Mouse (Mus musculus): ENCODE results near the gene Ezh1.

Ezh1 gene

DNA sequence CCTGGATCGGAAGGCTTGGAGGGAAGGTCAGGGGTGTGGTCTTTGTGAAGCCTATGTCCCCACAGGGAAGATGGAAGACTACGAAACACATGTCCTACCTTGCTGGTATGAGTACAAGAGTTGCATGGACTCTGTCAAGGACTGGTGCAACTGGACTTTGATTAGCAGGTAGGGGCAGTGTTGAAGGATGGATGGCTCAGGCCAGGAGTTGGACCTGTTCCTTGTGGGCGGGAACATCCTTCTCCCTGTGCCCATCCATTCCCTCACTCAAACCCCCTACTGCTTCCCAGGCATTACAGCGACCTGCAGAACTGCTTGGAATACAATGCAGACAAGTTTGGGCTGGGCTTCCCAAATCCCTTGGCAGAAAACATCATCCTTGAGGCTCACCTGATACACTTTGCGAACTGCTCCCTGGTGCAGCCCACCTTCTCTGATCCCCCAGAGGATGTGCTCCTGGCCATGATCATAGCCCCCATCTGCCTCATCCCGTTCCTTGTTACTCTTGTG is 21.3 kb upstream of the Ezh1 start:
- in situ Hi-C loops (cut with MboI, MseI), result loop anchor here in 1 of 2 experiments (5.0 kb wide), 1 partner anchor 35 kb away; no protein-coding TSS in a partner anchor

GRCm38 (mm10) chr11:101246702-101247012 is 20.4 kb upstream of the Ezh1 start:
- in situ Hi-C loops (cut with MboI, MseI), result loop anchor here in 1 of 2 experiments (5.0 kb wide), 1 partner anchor 34 kb away; no protein-coding TSS in a partner anchor

- in situ Hi-C loops (cut with MboI, MseI), result loop anchor here in 1 of 2 experiments (5.0 kb wide), 1 partner anchor 34 kb away; no protein-coding TSS in a partner anchor
Observed at GRCm38 (mm10) chr11:101245855-101246701, 19.8 kb upstream of the Ezh1 start, which contains the start of gene Ramp2. Gene Ramp2 (plus strand): TSS chr11:101246028.

DNA sequence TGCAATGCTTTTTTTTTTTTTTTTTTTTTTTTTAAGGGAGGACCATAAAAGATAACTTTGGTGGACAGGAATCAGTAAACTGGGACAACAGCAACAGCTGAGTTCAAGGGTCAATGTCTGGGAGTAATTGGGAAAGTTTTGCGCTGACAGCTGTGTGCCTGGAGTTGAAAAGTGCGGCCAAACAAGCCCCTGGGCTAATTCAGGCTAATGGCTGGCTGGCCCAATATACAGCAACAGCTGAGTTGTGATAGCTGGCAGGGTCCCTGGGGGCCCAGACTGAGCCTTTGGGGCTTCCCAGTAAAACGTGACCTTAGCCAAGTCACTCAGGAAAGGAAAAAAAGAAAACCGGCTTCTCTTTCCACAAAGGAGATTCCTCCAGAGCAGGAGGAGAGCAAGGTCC is 18.8 kb upstream of the Ezh1 start:
- in situ Hi-C loops (cut with MboI, MseI), result loop anchor here in 1 of 2 experiments (5.0 kb wide), 1 partner anchor 33 kb away; no protein-coding TSS in a partner anchor

DNA sequence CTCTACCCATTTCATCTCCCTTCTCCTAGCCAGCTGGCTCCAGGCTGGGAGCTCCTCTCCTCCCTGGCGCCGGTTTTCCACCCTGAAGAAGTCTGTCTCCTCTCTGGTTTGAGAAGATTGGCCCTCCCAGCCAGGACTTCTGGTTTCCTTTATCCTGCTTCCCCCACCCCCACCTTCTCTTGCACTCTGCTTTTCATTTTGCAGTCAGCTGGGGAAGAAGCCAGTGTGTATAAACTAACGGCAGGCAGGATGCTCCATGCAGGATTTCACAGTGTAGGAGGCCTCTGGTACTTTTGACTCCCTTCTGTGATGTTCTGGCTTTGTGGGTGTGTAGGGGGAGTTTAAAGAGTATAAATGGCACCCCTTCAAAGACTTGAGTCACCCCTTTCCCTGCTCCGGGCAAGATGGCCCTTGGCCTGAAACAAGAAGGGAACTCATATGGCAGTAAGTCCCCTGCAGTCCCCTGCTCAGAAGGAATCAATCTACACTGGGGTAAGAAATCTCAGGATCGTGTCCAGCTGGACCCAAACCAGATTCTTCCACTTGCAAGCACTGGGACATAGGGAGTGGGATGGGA is 11.9 kb upstream of the Ezh1 start:
- in situ Hi-C loops (cut with MboI, MseI), result no loop called here

DNA sequence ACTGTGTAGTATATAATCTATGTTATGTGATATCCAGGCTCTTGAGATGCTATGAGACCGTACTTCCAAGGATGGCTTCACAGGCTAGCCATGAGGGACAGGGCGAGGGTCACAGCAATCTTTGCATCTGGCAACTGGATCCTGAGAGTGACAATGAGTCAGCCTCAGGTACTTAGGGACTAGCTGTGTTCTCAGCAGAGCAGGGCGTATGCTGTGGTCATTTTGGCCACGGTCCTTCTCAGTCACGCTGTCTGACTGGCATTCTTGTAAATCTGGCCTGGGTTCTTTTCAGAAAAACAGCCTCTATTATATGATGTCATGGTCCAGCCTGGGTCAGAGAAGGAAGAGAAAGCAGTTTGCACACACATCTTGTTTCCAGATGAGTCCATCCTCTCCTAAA is 10.5 kb upstream of the Ezh1 start:
- in situ Hi-C loops (cut with MboI, MseI), result no loop called here

GRCm38 (mm10) chr11:101235429-101235828 is 9.2 kb upstream of the Ezh1 start:
- in situ Hi-C loops (cut with MboI, MseI), result no loop called here

- in situ Hi-C loops (cut with MboI, MseI), result no loop called here
Observed at GRCm38 (mm10) chr11:101234124-101234523, 7.9 kb upstream of the Ezh1 start.

- in situ Hi-C loops (cut with MboI, MseI), result no loop called here
Observed at GRCm38 (mm10) chr11:101233240-101233639, 7.0 kb upstream of the Ezh1 start.

- in situ Hi-C loops (cut with MboI, MseI), result no loop called here
Observed at GRCm38 (mm10) chr11:101232010-101232839, 6.0 kb upstream of the Ezh1 start.

GRCm38 (mm10) chr11:101230991-101231871 is 5.0 kb upstream of the Ezh1 start:
- in situ Hi-C loops (cut with MboI, MseI), result no loop called here

GRCm38 (mm10) chr11:101230526-101230925 is 4.3 kb upstream of the Ezh1 start:
- in situ Hi-C loops (cut with MboI, MseI), result no loop called here

DNA sequence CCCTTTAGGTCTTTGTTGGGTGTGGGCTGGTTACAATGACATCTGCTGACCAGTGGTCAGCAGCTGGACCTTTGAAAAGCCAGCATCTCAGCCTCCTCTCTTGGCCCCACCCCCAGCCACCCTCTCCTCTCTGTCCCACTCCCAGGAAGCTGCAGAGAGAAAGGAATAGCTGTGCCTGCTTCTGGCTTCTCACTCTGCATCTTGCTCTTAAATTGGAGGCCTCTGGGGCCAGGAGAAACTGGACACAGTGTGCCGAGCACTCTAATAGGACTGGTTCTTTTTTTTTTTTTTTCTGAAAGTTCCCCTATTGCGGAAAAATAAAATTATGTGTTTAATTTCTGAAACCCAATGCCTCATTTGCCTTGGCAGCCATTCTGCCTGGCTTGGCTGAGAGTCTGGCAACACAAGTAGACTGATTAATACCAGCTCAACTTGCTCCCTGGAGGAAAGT is 3.8 kb upstream of the Ezh1 start:
- in situ Hi-C loops (cut with MboI, MseI), result no loop called here

- in situ Hi-C loops (cut with MboI, MseI), result no loop called here
Observed at GRCm38 (mm10) chr11:101229361-101229900, 3.2 kb upstream of the Ezh1 start.

GRCm38 (mm10) chr11:101225331-101226064 is 765 bp downstream of the Ezh1 start:
- in situ Hi-C loops (cut with MboI, MseI), result no loop called here

GRCm38 (mm10) chr11:101224337-101224736 is 1.9 kb downstream of the Ezh1 start:
- in situ Hi-C loops (cut with MboI, MseI), result no loop called here

DNA sequence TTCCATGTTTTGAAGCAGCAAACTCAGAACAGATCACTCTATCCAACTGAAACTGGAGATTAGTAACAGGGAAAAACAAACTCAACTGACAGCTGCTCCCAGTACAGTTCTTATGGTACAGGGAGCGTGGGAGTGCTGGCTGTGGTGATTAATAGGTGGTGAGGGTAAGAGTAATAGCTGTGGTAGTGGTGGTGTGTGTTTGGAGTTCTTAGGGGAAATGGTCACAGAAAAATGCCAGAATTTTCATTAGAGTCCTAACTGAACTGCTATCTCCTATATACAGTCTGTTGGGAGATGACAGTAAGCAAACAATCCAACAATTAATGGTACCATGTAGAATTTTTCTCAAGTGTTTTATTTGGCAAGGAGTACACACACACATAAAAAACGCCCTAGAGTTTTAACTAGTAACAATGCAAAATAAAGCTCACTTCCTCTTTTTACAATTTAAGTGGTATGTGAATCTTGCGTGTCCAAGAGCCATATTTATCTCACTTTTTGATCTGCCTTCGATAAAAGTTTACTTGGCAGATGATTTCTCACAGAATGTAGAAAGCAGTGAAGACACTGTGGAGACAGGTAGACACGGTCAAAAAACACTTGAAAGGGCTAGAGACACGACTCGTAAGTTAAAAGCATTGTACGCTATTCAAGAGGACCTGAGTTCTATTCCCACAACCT is 4.8 kb downstream of the Ezh1 start:
- in situ Hi-C loops (cut with MboI, MseI), result no loop called here

DNA sequence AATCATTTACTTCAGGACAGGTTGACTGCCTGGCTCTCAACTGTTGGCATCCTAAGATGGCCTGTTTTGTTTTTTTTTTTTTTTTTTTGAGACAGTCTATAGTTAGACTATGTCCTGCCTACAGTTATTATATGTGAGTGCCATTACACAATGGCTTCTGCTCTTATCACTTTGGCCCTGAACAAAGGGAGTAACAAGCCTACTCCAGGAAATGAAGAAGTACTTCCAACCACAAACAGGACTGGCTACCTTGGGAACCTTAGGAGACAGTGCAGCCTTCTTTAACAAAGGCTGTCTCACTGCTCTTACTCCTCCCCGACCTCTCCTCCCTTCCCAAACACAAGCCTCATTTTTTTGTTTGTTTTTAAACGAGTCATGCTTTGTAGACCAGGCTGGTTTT is 5.4 kb downstream of the Ezh1 start:
- in situ Hi-C loops (cut with MboI, MseI), result no loop called here

DNA sequence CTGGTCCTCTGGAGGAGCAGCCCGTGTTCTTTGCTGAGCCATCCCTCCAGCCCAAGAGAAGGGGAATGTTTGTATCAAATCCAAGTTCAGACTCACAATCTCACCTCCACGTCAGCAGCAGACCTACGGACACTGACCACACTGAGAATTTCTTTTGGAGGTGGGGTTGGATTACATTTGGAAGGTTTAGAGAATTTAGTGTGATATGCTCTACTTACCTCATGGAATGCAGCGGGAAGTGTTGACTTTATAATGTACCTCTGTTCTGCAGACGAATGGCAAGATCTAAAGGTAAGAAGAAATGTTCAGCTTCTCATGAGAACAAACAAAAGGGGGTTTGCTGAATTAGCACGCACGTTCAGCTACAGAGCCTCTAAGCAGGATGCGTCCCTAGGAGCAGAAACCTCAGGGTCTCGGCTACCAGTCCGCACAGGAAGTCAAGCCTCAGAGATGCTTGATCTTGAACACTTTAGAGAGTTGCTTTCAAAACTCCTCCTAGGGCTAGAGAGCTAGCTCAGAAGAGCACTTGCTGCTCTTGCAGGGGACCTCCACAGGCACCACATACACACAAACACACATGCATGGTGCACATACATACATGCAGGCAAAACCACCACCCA is 7.7 kb downstream of the Ezh1 start:
- in situ Hi-C loops (cut with MboI, MseI), result no loop called here
